Mouse (Mus musculus) brain, embryonic 14.5 days (tissue): ENCODE data around the gene Rbm20.

ENCODE experiments used
- CTCF ChIP-seq: fragments of 200-500 bp; IDR thresholded peaks from 2 replicates; pipeline ENCODE4 v1.5.1; 2012; ENCODE audit warnings: inconsistent platforms, mild to moderate bottlenecking, moderate library complexity, borderline replicate concordance; ENCODE audit not compliant: insufficient read depth, insufficient read length; ENCODE audit errors: extremely low read depth
- POLR2A ChIP-seq: fragments of 200-500 bp; IDR thresholded peaks from 2 replicates; pipeline ENCODE4 v1.6.1; 2012; ENCODE audit warnings: mild to moderate bottlenecking, inconsistent platforms, borderline replicate concordance; ENCODE audit not compliant: poor library complexity, insufficient read depth, insufficient read length, severe bottlenecking; ENCODE audit errors: extremely low read depth

- TF ChIP-seq CTCF (no peak), POLR2A (no peak)
These were observed 182.5 kb downstream of the Rbm20 start for GRCm38 (mm10) chr19:53859593-53859992.
